Mouse (Mus musculus) CH12.LX (cell line): ENCODE measurements around the gene Cntln. TPM values are rescaled to one million over a fixed set of nuclear protein-coding genes. Genes with fewer than 3 reads are reported as not detected.

Source experiments
- DNase-seq: peaks from one replicate; pipeline ENCODE4 v3.0.0-alpha.2; 2013; ENCODE audit errors: extremely low read depth
- H3K27ac ChIP-seq: 2 replicates; pipeline ENCODE4 v1.5.1; 2012; ENCODE audit warnings: low read depth, mild to moderate bottlenecking, control low read depth, moderate library complexity; ENCODE audit not compliant: insufficient read depth
- H3K27me3 ChIP-seq: replicated peaks from 2 replicates; pipeline ENCODE3; 2012; ENCODE audit warnings: inconsistent platforms
- H3K36me3 ChIP-seq, 2 experiments: replicated peaks in 1 of 2; 2 replicates each; pipeline versions ENCODE3 to v1.6.1; 2012; ENCODE audit warnings: inconsistent platforms in 1 of 2, low read length in 1 of 2, mild to moderate bottlenecking in 1 of 2, mixed read lengths in 1 of 2, moderate library complexity in 1 of 2; ENCODE audit not compliant: control insufficient read depth in 1 of 2, insufficient read depth in 1 of 2
- H3K4me1 ChIP-seq, 2 experiments: 2 replicates each; pipeline ENCODE4 v1.6.1; 2012; ENCODE audit warnings: inconsistent platforms in 1 of 2, moderate library complexity in 1 of 2; ENCODE audit not compliant: insufficient read depth in 2 of 2, control insufficient read depth in 1 of 2
- H3K4me2 ChIP-seq: 2 replicates; pipeline ENCODE4 v1.6.1; 2012; ENCODE audit warnings: low read depth, mild to moderate bottlenecking, control low read depth; ENCODE audit not compliant: poor library complexity, insufficient read depth, severe bottlenecking
- H3K4me3 ChIP-seq, 3 experiments: fragments of 150-350 bp in 1 of 3; sonication (generic) in 1 of 3; replicated peaks in 1 of 3; 2 replicates each; pipeline versions ENCODE3 to v1.5.1; 2011 to 2012; ENCODE audit warnings: low read depth in 2 of 3, low read length in 2 of 3, mild to moderate bottlenecking in 2 of 3, moderate library complexity in 2 of 3, control low read depth in 1 of 3, improper control_type of control experiment in 1 of 3, inconsistent platforms in 1 of 3, mixed read lengths in 1 of 3; ENCODE audit not compliant: poor library complexity in 1 of 3
- H3K79me2 ChIP-seq: replicated peaks from 2 replicates; pipeline ENCODE4 v1.6.1; 2012; ENCODE audit warnings: mild to moderate bottlenecking, moderate library complexity; ENCODE audit not compliant: control insufficient read depth, poor library complexity, insufficient read depth, severe bottlenecking; ENCODE audit errors: extremely low read depth
- H3K9ac ChIP-seq: 2 replicates; pipeline ENCODE4 v1.6.1; 2012; ENCODE audit warnings: low read depth, mild to moderate bottlenecking, control low read depth, moderate library complexity; ENCODE audit not compliant: insufficient read depth
- H3K9me3 ChIP-seq: replicated peaks from 2 replicates; pipeline ENCODE3; 2012; ENCODE audit warnings: low read length, inconsistent platforms, mixed read lengths
- CHD1 ChIP-seq: IDR thresholded peaks from 2 replicates; pipeline ENCODE4 v1.6.1; 2012; ENCODE audit warnings: low read depth, low read length, improper control_type of control experiment, inconsistent platforms
- CTCF ChIP-seq, 2 experiments: IDR thresholded peaks in 1 of 2; conservative IDR thresholded peaks in 1 of 2; 2 replicates each; pipeline ENCODE4 v1.5.1; 2011 to 2012; ENCODE audit warnings: low read depth in 2 of 2, low read length in 2 of 2, improper control_type of control experiment in 1 of 2, inconsistent platforms in 1 of 2, mild to moderate bottlenecking in 1 of 2, moderate library complexity in 1 of 2
- E2F4 ChIP-seq: IDR thresholded peaks from 2 replicates; pipeline ENCODE4 v1.6.1; 2011; ENCODE audit warnings: low read depth, low read length, improper control_type of control experiment; ENCODE audit not compliant: insufficient replicate concordance
- EP300 ChIP-seq: IDR thresholded peaks from 2 replicates; pipeline ENCODE4 v1.6.1; 2011; ENCODE audit warnings: low read length, improper control_type of control experiment
- ETS1 ChIP-seq: conservative IDR thresholded peaks from 2 replicates; pipeline ENCODE4 v1.6.1; 2012; ENCODE audit warnings: low read depth, mild to moderate bottlenecking, inconsistent platforms, low read length, improper control_type of control experiment, moderate library complexity
- GABPA ChIP-seq: IDR thresholded peaks from 2 replicates; pipeline ENCODE4 v1.6.1; 2012; ENCODE audit warnings: low read depth, low read length, improper control_type of control experiment, inconsistent platforms; ENCODE audit not compliant: insufficient replicate concordance
- HCFC1 ChIP-seq: IDR thresholded peaks from 2 replicates; pipeline ENCODE4 v1.6.1; 2012; ENCODE audit warnings: low read depth, mild to moderate bottlenecking, inconsistent platforms, low read length, improper control_type of control experiment
- KAT2A ChIP-seq: IDR thresholded peaks from 2 replicates; pipeline ENCODE4 v1.6.1; 2012; ENCODE audit warnings: low read length, improper control_type of control experiment, inconsistent platforms; ENCODE audit not compliant: insufficient replicate concordance
- MAFK ChIP-seq: IDR thresholded peaks from 2 replicates; pipeline ENCODE4 v1.6.1; 2011; ENCODE audit warnings: low read length, improper control_type of control experiment; ENCODE audit not compliant: insufficient replicate concordance
- MAX ChIP-seq: IDR thresholded peaks from 2 replicates; pipeline ENCODE4 v1.6.1; 2011; ENCODE audit warnings: low read length, improper control_type of control experiment
- MAZ ChIP-seq: IDR thresholded peaks from 2 replicates; pipeline ENCODE4 v1.6.1; 2012; ENCODE audit warnings: low read depth, mild to moderate bottlenecking, inconsistent platforms, low read length, improper control_type of control experiment, moderate library complexity
- MXI1 ChIP-seq: IDR thresholded peaks from 2 replicates; pipeline ENCODE4 v1.6.1; 2011; ENCODE audit warnings: mild to moderate bottlenecking, low read depth, low read length, improper control_type of control experiment
- MYC ChIP-seq: IDR thresholded peaks from 2 replicates; pipeline ENCODE4 v1.6.1; 2011; ENCODE audit warnings: low read depth, mild to moderate bottlenecking, improper control_type of control experiment, low read length
- NRF1 ChIP-seq: IDR thresholded peaks from 2 replicates; pipeline ENCODE4 v1.6.1; 2014; ENCODE audit warnings: low read depth, mild to moderate bottlenecking, inconsistent platforms, low read length, improper control_type of control experiment, moderate library complexity
- PAX5 ChIP-seq: IDR thresholded peaks from 2 replicates; pipeline ENCODE4 v1.6.1; 2012; ENCODE audit warnings: low read length, inconsistent platforms, mixed read lengths
- POLR2A ChIP-seq: IDR thresholded peaks from 2 replicates; pipeline ENCODE4 v1.6.1; 2011; ENCODE audit warnings: low read depth, mild to moderate bottlenecking, improper control_type of control experiment, low read length
- POLR2AphosphoS2 ChIP-seq: IDR thresholded peaks from 2 replicates; pipeline ENCODE4 v1.6.1; 2011; ENCODE audit warnings: low read depth, low read length, improper control_type of control experiment
- RAD21 ChIP-seq: IDR thresholded peaks from 2 replicates; pipeline ENCODE4 v1.6.1; 2011; ENCODE audit warnings: low read depth, mild to moderate bottlenecking, low read length, improper control_type of control experiment, moderate library complexity
- RCOR1 ChIP-seq: conservative IDR thresholded peaks from 2 replicates; pipeline ENCODE4 v1.6.1; 2012; ENCODE audit warnings: low read depth, mild to moderate bottlenecking, inconsistent platforms, low read length, improper control_type of control experiment
- SIN3A ChIP-seq: IDR thresholded peaks from 2 replicates; pipeline ENCODE4 v1.6.1; 2012; ENCODE audit warnings: low read length, improper control_type of control experiment, inconsistent platforms
- SMC3 ChIP-seq: IDR thresholded peaks from 2 replicates; pipeline ENCODE4 v1.6.1; 2011; ENCODE audit warnings: low read depth, low read length, improper control_type of control experiment
- UBTF ChIP-seq: IDR thresholded peaks from 2 replicates; pipeline ENCODE4 v1.6.1; 2012; ENCODE audit warnings: low read depth, mild to moderate bottlenecking, inconsistent platforms, low read length, improper control_type of control experiment, moderate library complexity
- USF1 ChIP-seq: IDR thresholded peaks from 2 replicates; pipeline ENCODE4 v1.6.1; 2014; ENCODE audit warnings: low read depth, mild to moderate bottlenecking, inconsistent platforms, low read length, improper control_type of control experiment
- ZC3H11A ChIP-seq: IDR thresholded peaks from 2 replicates; pipeline ENCODE4 v1.6.1; 2012; ENCODE audit warnings: low read depth, mild to moderate bottlenecking, inconsistent platforms, low read length, improper control_type of control experiment
- ZNF384 ChIP-seq: IDR thresholded peaks from 2 replicates; pipeline ENCODE4 v1.6.1; 2012; ENCODE audit warnings: low read depth, low read length, improper control_type of control experiment, inconsistent platforms
- dilution Hi-C: fragments of 300-500 bp; cut with MboI; formaldehyde crosslinking; loops from 2 replicates; pipeline ENCODE4 v1.14.3; 2020; ENCODE audit warnings: low sequenced_read_pairs; ENCODE audit not compliant: extremely low pct_unique_long_range_greater_than_20kb, extremely low pct_ligation_motif_present
- in situ Hi-C: fragments of 300-500 bp; cut with MboI; formaldehyde crosslinking; loops from 3 replicates; pipeline ENCODE4 v1.14.3; 2019; ENCODE audit warnings: low sequenced_read_pairs, low pct_ligation_motif_present, low pct_unique_long_range_greater_than_20kb, mixed read lengths
- polyA plus RNA-seq: library from polyadenylated mRNA; unstranded; fragments of >175 nt; gene quantifications from 2 replicates; pipeline ENCODE4 v1.2.1, GENCODE M21; 2012; ENCODE audit warnings: low read depth; ENCODE audit not compliant: insufficient read length
- total RNA-seq, 2 experiments: library from RNA; depleted of rRNA; stranded (reverse); fragments of 300-350 nt in 1 of 2; fragments of >200 nt in 1 of 2; gene quantifications; 2 replicates each; pipeline ENCODE4 v1.2.3; 2012 to 2014

Cntln gene
- total and polyA plus RNA-seq, 3 experiments = not detected

GRCm38 (mm10) chr4:85054616-85055015 lies 170.5 kb downstream of the Cntln start:
- Histone ChIP-seq H3K79me2 (no peaks in the 10 kb centered on the region), H3K27ac (no peak overlapping the region), H3K27me3 (no peaks in the 10 kb centered on the region), H3K36me3 (no peaks in the 10 kb centered on the region), H3K4me2 (no peak overlapping the region), H3K9ac (no peak overlapping the region), H3K9me3 (peaks cover 44% of the 10 kb centered on the region), H3K4me3 (no peak overlapping the region), H3K4me1 (no peaks in the 10 kb centered on the region)
- no peak for TF ChIP-seq POLR2A
- TF ChIP-seq E2F4 = no peak
- TF ChIP-seq KAT2A = no peak
- TF ChIP-seq EP300 = no peak
- TF ChIP-seq NRF1 = no peak
- TF ChIP-seq UBTF = no peak
- TF ChIP-seq SMC3 = no peak
- TF ChIP-seq HCFC1 = no peak
- no peak for TF ChIP-seq MAX
- no peak for TF ChIP-seq ETS1
- dilution Hi-C loops (no loop called here), in situ Hi-C loops (no loop called here)
- DNase-seq = no peak

GRCm38 (mm10) chr4:85059598-85059997 lies 175.5 kb downstream of the Cntln start:
- no peak for DNase-seq
- H3K9me3 ChIP-seq = peaks cover 41% of the 10 kb centered on the region
- H3K36me3 ChIP-seq = no peaks in the 10 kb centered on the region
- H3K79me2 ChIP-seq = no peaks in the 10 kb centered on the region
- H3K27me3 ChIP-seq = no peaks in the 10 kb centered on the region
- dilution Hi-C loops (no loop called here), in situ Hi-C loops (no loop called here)
- no peak overlapping the region for H3K27ac ChIP-seq
- no peak overlapping the region for H3K9ac ChIP-seq
- TF ChIP-seq USF1 = no peak
- no peak overlapping the region for H3K4me2 ChIP-seq
- no peak overlapping the region for H3K4me3 ChIP-seq
- H3K4me1 ChIP-seq = no peaks in the 10 kb centered on the region

- in situ Hi-C loops = no loop called here
These were observed 177.6 kb downstream of the Cntln start for GRCm38 (mm10) chr4:85061676-85062075.

More at GRCm38 (mm10) chr4:85061676-85062075, 177.6 kb downstream of the Cntln start:
- H3K4me2 ChIP-seq = no peak overlapping the region
- dilution Hi-C loops = no loop called here
- H3K36me3 ChIP-seq = no peaks in the 10 kb centered on the region
- H3K9ac ChIP-seq = no peak overlapping the region
- H3K9me3 ChIP-seq = peaks cover 29% of the 10 kb centered on the region
- TF ChIP-seq MAFK (no peak), ZNF384 (no peak), MYC (no peak), CTCF (conservative IDR thresholded peaks at IDR 0.05 in 1 of 2, IDR thresholded peaks at IDR 0.05 in 1 of 2; ENCODE audit: low read depth in 2 of 2, low read length in 2 of 2) (no peak), POLR2AphosphoS2 (no peak), MAZ (no peak), GABPA (no peak), USF1 (no peak), NRF1 (no peak), ZC3H11A (no peak), RCOR1 (no peak), PAX5 (no peak), KAT2A (no peak), SIN3A (no peak), MXI1 (no peak), POLR2A (no peak), CHD1 (no peak), RAD21 (no peak), HCFC1 (no peak)
- DNase-seq = no peak
- no peak overlapping the region for H3K27ac ChIP-seq
- H3K27me3 ChIP-seq = no peaks in the 10 kb centered on the region
- no peaks in the 10 kb centered on the region for H3K4me1 ChIP-seq
- H3K4me3 ChIP-seq = no peak overlapping the region
- H3K79me2 ChIP-seq = no peaks in the 10 kb centered on the region
